Mouse (Mus musculus) CH12F3 (cell line): ENCODE results near the gene Slc5a1.

Experiments used
- in situ Hi-C: fragments of 300-500 bp; cut with MboI; formaldehyde crosslinking; loops from 2 replicates; pipeline ENCODE4 v1.14.3; 2020; ENCODE audit warnings: low sequenced_read_pairs

Slc5a1 gene

DNA sequence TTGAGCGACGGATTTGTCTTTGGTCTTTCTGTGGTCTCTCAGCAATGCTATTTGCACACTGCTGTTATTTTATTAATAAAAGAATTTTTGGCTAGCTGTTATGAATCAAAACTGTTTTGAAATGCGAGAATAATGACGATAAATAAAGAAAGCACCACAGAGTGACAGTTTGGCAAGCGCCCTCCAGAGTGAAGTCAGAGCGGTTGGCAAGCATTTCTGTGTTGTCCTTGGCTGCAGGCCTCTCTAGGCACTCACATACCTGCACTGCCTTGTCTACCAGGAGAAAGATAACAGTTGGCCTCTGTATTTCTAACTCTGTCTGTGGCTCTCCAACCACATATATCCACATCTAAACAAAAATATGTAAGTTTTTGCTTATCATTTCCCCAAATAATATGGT is 43.7 kb downstream of the Slc5a1 start:
- in situ Hi-C loops = loop anchor here (10.0 kb wide), 1 partner anchor 113 kb away; no protein-coding TSS in a partner anchor

DNA sequence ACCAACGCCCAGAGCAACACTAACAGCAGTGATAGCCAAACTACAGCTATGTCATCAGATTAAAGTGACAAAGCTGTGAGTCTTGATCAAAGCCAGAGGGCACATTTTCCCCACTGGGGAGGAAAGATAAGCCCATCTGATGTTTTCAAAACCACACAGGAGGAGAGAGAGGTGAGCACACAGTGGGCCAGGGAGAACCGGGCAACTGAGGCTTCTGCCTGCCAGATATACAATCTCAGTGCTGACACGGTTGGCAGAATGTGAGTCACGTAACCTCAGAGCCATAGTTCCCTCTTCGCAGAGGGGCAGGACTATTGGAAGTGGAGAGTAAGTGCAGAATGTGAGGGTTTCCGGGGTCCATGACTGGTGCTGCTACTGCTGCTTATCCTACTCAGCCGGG is 89.5 kb downstream of the Slc5a1 start:
- in situ Hi-C loops = no loop called here

DNA sequence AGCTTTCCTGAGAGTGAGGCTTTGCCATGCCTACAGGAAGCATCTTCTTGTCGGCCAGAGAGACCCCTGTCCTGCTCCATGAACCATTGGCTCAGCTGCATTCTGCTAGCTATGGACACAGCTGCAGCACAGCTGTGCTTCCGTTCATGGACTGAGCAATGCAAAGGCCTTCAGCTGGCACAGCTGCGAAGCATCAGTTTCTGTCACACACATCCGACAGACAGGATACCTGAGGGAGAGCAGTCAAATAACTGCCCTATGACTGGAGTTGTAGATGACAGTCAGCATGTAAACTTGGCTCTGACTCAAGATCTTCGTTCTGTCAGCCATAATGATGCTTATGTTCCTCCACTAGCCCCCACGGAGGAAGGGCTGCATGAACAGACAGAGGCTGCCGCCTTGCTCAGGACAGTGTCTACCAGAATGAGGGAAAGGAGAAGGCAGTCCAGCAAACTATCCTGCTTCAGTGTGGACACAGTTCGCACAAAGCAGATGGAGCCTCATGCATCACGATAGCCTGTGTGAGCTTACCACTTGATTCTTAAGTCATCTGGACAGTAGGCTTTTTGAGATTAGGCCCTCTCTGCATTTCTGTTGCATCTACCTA is 91.3 kb downstream of the Slc5a1 start:
- in situ Hi-C loops = no loop called here

DNA sequence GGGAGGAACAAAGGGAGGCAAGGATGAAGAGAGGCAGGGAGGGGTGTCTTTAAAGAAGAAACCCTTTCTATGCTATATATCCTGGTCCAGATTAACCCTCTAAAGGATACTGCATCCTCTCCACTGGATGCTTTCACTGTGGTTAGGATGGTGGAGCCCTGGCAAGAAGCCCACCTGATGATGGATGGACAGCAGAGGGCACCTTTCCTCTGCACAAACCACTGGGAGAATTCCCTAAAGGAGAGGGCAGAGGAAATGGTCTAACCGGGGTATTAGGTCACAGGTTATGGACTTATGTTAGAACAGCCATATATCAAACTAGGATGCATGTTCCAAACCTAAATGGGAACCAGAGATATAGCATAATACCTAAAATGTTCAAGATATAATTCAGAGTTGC is 96.1 kb downstream of the Slc5a1 start:
- in situ Hi-C loops = no loop called here

DNA sequence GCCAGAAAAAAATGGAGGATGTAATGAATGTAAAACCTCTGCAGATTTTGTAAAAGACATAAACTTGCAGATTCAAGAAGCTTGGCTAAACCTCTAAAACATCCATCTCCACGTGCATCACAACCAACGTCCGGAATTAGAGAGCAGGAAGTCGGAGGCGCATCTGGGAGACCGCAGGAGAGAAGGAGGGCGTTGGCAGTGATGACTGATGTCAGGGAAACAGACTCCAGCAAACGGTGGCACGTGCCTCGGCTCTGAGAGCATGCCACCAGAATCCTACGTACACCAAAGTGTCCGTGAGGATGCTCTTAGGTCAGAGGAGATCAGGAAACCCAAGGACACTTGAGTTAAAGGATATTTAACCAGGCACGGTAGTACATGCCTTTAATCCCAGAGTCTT is 97.7 kb downstream of the Slc5a1 start:
- in situ Hi-C loops = no loop called here

DNA sequence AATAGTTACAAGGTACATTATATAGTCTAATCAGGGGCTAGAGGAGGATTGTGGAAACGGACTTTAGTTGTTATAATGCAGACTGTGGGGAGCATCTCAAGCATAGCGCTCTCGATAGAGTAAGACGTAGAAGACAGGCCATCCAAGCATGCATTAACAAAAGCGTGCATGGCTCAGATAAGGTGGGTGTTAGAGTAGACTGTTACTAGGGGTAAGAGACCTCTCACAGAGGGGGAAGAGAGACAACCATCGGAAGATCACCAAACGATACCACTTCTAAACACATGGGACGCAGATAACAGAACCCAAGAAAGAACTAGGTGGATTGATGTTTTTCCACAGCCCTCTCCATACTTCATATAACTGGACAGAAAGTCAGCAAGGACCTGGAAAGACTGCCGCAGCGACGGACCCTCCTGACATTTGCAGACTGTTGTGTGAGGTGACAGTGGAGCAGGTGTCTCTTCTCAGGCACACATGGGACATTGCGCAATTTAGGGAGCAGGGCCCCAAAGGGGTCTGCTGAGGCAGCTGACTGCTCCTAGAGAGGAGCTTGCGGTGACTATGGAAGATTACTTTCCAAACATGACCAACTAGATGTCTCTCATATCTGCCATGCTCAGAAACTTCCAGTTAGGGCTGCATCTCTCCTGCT is 98.6 kb downstream of the Slc5a1 start:
- in situ Hi-C loops = no loop called here

DNA sequence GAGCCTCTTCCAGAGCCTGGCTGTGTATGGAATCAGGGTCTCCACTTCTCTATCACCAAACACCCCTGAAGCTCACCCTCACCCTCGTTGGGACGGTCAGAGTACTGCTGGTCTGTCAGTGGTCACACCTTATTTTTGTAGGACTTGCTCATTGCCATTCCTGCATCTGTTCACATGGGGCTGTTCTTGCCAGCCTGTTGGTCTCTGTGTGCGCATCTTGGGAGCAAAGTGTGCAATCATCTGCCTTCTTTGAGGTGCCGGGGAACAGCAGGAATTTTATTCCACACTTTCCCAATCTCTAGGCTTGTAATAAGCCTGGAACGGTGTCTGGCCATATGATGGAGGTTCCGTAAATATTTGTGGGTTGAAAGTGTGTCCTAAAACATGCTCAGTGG is 99.1 kb downstream of the Slc5a1 start:
- in situ Hi-C loops = no loop called here

DNA sequence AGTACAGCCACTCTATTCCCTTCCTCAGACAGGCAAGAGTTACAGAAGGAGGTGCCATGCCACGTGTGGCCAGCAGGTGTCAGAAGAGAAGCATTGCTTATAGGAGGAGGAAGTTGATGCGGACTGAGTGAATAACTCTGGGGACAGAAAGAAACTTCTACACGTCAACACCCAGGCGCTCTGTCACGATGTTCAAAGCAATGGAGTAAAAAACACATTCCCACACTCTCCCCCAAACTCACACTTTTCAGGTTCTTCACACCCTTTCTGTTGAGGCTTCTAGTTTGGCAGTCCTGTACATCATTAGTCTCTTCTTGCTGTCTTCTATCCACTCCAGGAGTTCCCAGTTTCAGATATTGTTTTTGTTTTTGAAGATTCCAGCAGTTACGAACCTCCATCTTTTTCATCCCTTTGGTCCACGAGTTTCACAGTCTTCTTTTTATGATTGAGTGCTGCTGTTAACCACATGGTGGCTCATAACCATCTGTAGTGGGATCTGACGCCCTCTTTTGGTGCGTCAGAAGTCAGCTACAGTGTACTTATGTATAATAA is 99.7 kb downstream of the Slc5a1 start:
- in situ Hi-C loops = no loop called here

DNA sequence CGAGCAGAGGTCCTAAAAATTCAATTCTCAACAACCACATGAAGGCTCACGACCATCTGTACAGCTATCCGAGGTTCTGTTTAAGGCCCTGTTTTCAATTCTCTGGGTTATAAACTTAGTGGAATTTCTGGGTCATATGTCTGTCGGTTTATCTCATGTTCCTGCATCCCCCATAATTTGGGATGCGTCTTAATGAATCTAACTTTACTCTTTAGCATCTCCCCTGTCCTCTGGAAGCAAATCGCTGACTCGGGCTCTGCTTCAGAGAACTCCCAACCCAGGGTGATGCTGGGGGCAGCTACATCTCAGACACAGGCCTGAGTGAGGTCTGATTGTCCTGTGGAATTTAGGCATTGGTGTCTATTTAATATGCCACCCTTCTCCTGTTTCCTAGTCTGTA is 100.3 kb downstream of the Slc5a1 start:
- in situ Hi-C loops = no loop called here

DNA sequence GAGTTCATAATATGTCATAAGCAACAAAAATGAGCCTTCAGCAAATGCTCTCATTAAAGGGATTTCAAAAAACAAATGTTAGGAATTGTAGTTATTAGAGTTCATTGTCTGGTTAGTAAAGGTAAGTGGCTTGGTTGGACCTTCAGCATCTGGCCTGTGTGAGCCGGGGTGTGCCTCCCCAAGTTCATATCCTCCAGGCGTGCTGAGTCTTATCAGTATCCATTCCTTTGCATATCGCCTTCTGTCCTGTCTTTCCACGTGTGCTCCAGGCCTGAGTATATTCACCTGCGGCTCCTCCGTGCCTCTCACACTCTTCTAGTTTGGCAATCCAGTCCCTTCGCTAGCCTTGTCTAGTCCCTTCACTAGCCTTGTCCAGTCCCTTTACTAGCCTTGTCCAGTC is 102.3 kb downstream of the Slc5a1 start:
- in situ Hi-C loops = no loop called here

DNA sequence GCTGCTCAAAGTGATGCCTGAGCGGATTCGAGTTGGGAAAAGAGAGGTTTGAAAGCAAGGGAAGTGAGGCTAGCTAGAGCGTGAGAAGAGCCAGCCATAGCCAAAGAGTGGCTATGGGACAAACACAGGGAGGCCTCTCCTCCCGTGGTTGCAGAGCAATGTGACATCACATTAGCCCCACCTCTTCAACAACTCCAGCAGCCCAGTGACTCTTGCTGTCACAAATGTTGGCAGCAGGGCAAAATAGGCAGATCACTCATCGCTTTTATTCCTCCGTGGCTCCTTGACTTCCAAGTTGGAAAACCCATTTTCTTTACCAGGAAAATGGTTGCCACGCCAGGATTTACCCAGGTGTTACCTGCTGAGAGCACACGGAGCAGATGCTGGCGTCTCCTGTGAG is 103.1 kb downstream of the Slc5a1 start:
- in situ Hi-C loops = no loop called here

DNA sequence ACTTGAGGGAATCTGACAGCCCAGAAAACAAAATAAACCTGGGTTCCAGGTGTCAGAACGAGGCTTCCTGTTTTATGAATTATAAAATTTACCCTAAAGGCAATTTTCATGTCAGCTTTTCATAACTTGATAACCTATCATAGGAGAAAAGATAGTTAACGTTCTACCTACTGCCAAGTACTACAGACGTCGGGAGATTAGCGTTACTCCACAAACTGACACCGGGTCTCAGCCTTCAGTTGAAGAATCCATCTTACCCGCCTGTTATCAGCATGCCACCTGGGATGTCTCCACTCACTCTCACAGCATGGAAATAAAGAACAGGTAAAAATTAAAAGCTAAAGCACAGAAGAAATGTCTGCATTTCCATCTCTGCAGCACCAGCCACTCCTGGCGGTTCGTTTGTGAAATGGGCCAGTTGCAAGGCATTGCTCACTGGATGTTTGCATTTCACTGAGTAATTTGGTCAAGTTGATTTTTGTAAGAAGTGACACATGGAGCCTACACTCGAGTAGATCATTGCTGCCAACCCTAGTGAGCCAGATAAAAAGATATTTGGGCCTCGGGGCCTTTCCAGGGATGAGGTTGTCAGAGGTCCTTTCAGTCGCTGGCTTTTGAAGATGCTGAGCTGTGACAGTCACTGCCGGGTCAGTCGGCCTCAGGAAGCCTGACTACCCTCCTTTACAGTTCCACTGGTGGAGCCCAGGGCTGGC is 104.7 kb downstream of the Slc5a1 start:
- in situ Hi-C loops = no loop called here

DNA sequence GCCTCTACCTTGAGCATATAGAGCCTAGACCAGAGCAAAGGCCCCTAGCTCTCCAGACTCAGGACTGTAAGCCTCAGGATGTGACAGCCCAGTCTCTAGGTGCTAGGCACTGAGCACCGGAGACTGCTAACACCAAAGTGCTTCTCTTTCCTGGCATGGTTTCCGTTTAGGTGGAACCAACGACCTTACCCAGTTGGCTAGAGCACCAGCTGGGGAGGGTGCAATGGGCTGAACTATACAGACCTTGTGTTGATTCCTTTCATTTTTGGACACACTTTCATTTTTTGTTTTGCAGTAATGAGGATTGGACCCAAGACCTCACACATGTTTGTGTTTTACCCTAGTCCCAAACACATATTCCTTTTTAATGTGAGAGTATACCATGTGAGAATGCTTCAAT is 106.5 kb downstream of the Slc5a1 start:
- in situ Hi-C loops = no loop called here

DNA sequence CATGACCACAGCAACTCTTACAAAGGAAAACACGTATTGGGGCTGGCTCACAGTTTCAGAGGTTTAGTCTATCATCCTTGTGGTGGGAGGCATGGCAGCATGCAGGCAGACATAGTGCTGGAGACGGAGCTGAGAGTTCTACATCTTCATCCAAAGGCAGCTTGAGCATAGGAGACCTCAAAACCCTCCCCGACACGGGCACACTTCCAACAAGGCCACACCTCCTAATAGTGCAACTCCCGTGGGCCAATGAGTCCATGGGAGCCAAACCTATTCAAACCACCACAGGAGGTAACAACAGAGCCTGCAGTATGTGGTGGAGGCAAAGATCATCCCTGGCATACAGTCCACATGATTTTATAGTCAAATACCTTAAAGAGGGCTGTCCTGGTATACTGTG is 107.2 kb downstream of the Slc5a1 start:
- in situ Hi-C loops = no loop called here
